Mouse (Mus musculus) erythroblast, adult 5-6 weeks (primary cell): Measurements from ENCODE around the gene Olfr721-ps1. TPM values are rescaled to one million over a fixed set of nuclear protein-coding genes. Genes with fewer than 3 reads are reported as not detected.

Experiments
- ATAC-seq: replicated peaks from 2 replicates; pipeline ENCODE4 v1.8.0; 2016; ENCODE audit warnings: moderate number of reproducible peaks, mild to moderate bottlenecking, moderate TSS enrichment, inconsistent platforms; ENCODE audit not compliant: poor library complexity, low FRiP score, severe bottlenecking
- total RNA-seq, 2 experiments: library from RNA; stranded (forward) in 1 of 2; stranded (reverse) in 1 of 2; fragments of 150-400 nt in 1 of 2; fragments of 200-764, 138-1000 nt in 1 of 2; gene quantifications; 2 replicates each; pipeline versions ENCODE4 v1.2.3 to v1.2.4; 2015 to 2017; ENCODE audit warnings: low replicate concordance in 2 of 2

Gene Olfr721-ps1
- total RNA-seq (2015; ENCODE audit: low replicate concordance) (not detected in 2 replicates), total RNA-seq (2017; ENCODE audit: low replicate concordance) (not detected in 2 replicates)

DNA sequence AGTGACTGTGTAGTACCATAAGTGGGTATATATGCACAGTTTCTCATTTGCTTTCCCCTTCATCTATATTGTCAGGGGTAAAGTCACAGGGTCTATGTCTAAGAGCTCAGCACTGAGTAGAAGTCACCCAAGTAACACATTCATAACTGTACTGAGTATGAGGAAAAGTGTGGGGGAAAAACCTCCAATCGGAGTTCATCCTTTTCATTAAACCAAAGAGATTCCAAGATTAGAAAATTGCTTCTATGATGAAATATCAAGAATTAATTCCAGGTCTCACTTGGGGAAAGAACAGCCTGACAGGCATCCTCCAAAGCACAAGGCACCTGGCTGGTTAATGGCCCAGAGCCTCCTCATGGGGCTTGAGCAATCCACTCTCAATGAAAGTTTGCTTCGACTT is at the start of gene Olfr721-ps1:
TSS of gene Olfr721-ps1 (plus strand) at position 301 of the 400 bp plus-strand sequence.
- no peak for ATAC-seq

DNA sequence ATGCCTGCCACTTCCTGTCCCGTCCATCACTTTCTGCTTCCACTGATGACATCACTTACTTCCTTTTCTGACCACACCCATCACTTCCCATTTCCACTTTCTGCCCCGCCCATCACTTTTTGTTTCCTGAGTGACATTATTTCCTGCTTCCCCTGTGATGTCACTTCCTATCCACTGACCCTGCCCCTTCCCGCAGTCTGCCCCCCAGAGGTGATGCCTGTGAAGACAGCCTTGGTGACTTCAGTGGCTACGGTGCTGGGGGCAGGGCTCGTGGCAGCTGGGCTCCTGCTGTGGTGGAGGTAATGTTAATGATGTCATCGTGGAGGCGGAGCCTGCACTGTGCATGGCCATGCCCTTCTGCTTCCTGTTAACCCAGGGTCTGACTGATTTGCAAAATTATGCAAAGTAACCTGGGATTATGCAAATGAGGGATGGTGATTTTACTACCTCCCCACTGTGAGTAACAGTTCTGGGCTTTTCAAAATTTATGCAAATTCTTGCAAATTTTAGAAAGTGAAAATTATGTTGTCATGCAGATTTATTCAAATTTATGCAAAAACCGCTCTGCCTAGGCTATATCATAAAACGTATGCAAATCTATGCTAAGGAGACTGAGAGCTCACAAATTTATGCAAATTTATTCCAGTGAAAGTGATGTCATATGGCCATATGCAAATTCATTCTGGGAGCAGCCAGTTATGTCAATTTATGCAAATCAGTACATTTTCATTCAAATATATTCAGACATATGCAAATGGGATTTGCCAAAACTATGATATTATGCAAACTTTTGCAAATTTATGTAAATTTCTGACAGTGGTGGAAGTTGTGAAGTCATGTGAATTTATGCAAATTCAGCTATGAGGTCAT is 49.1 kb upstream of the Olfr721-ps1 start:
- ATAC-seq: no peak

- no peak for ATAC-seq
Observed at GRCm38 (mm10) chr14:14352606-14353005, 48.5 kb upstream of the Olfr721-ps1 start.

DNA sequence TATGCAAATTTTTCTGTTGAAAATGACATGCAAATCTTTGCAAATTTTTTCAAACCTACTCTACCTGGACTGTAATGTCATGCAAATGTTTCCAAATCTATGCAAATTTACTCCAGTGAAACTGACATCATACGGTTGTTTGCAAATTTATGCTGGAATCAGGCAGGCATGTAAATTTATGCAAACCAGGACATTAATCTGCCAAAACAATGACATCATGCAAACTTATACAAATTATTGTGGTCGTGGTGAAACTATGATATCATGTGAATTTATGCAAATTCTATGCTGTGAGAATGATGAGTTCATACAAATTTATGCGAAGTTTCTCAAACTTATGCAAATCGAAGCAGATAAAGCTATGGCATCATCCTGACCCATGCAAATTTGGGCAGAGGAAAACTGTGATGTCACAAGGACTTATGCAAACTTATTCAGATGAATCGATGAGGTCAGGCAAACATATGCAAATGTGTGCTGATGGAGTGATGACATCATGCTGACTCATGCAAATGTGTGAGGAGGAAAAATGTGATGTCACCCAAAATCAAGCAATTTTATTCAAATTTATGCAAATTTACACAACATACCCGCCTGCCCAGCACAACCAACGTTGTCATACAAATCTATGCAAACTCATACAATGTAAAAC is 47.9 kb upstream of the Olfr721-ps1 start:
- ATAC-seq: no peak

DNA sequence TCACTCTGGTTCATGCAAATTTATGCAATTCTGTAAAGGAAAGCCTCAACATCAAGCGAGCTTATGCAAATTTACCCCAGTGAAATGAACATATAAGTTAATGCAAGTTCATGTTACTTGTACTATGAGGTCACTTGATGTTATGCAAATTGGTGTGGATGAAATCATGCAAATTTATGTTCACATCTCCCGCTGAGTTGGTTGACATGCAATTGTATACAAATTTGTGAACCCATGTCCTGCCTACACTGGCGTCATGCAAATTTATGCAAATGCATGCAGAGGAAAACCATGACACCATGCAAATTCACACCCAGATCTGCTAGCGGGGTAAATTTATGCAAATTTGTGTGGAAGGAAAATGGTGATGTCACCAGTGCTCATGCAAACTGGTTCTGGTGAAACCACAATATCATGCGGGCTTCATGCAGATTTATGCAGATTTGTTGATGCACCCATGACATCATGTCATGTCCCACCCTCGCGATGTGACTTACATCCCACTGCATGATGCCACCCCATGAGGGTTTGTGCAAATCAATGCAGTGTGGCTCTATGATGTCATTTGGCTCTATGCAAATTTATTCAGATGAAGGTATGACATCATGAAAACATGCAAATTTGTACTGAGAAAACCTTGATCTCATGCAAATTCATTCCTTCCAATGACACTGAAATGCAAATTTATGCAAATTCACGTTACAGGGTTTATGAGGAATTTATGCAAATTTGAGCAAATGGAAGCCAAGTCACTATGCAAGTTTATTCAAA is 47.2 kb upstream of the Olfr721-ps1 start:
- no peak for ATAC-seq

GRCm38 (mm10) chr14:14354511-14355359 is 46.4 kb upstream of the Olfr721-ps1 start:
- no peak for ATAC-seq

DNA sequence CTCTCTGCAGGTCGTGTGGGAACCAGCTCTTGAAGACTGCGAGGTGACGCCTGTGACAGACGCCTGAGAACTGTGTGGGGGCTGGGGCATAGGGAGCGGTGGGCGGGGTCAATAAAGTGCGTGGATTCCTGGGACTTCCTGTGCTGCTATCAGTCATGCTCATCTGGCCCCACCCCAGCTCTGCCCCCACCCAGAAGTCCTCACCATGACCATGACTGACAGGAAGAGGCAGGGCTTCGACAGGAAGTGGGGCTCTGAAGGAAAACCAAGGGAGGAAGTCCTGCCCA is 45.8 kb upstream of the Olfr721-ps1 start:
- ATAC-seq: no peak

GRCm38 (mm10) chr14:14395535-14395934 is 5.6 kb upstream of the Olfr721-ps1 start:
- no peak for ATAC-seq

- no peak for ATAC-seq
Observed at GRCm38 (mm10) chr14:14436078-14436658, 35.1 kb downstream of the Olfr721-ps1 start.

Other genes starting within 250 kb of the Olfr721-ps1 start
- not detected in 2 replicates for gene Olfr720, start 214.5 kb upstream of the Olfr721-ps1 start, total RNA-seq (2015; ENCODE audit: low replicate concordance)
- 0.14 and 0.17 TPM in 2 replicates for gene Olfr720, start 214.5 kb upstream of the Olfr721-ps1 start, total RNA-seq (2017; ENCODE audit: low replicate concordance)
- 3.8 TPM in 1 of 2 replicates, not detected in the other for gene Olfr31, start 78.5 kb upstream of the Olfr721-ps1 start, total RNA-seq (2015; ENCODE audit: low replicate concordance)
- not detected in 2 replicates for gene Olfr31, start 78.5 kb upstream of the Olfr721-ps1 start, total RNA-seq (2017; ENCODE audit: low replicate concordance)
- gene Il3ra, start 55.0 kb upstream of the Olfr721-ps1 start, total RNA-seq (2015; ENCODE audit: low replicate concordance): 1.9 and 4.2 TPM in 2 replicates
- 7.0 and 10.0 TPM in 2 replicates for gene Il3ra, start 55.0 kb upstream of the Olfr721-ps1 start, total RNA-seq (2017; ENCODE audit: low replicate concordance)